Mouse (Mus musculus): ENCODE measurements at regions not wholly inside any gene's neighbourhood (a gene's known extent, or its start where the extent isn't known, plus 50 kb on each side); places are given as distances from the start of the nearest gene placed in this dataset.

GRCm38 (mm10) chr12:107082541-107082940 is 405.9 kb upstream of the 3110018I06Rik start:
- intact Hi-C loops (cut with DNase I), result no loop called here
- DNase-seq, result no peak

GRCm38 (mm10) chr12:107085058-107085905 is 403.1 kb upstream of the 3110018I06Rik start:
- intact Hi-C loops (cut with DNase I), result no loop called here
- no peak for DNase-seq

- no peak for DNase-seq
- intact Hi-C loops (cut with DNase I), result no loop called here
Measured at GRCm38 (mm10) chr12:107085906-107086655, 402.4 kb upstream of the 3110018I06Rik start.

GRCm38 (mm10) chr12:107092151-107092550 is 396.3 kb upstream of the 3110018I06Rik start:
- intact Hi-C loops (cut with DNase I), result no loop called here
- no peak for DNase-seq

GRCm38 (mm10) chr12:107093326-107093725 is 395.1 kb upstream of the 3110018I06Rik start:
- intact Hi-C loops (cut with DNase I), result no loop called here
- no peak for DNase-seq

- intact Hi-C loops (cut with DNase I), result no loop called here
- DNase-seq, result no peak
Measured at GRCm38 (mm10) chr12:107095409-107095808, 393.0 kb upstream of the 3110018I06Rik start.

GRCm38 (mm10) chr12:107104570-107104969 is 383.9 kb upstream of the 3110018I06Rik start:
- no peak for DNase-seq
- intact Hi-C loops (cut with DNase I), result no loop called here

GRCm38 (mm10) chr12:107105017-107105416 is 383.4 kb upstream of the 3110018I06Rik start:
- intact Hi-C loops (cut with DNase I), result no loop called here
- DNase-seq, result no peak

- intact Hi-C loops (cut with DNase I), result no loop called here
- no peak for DNase-seq
Measured at GRCm38 (mm10) chr12:107111908-107112770, 376.3 kb upstream of the 3110018I06Rik start.

- intact Hi-C loops (cut with DNase I), result no loop called here
- DNase-seq, result no peak
Measured at GRCm38 (mm10) chr12:107118364-107118763, 370.1 kb upstream of the 3110018I06Rik start.

- intact Hi-C loops (cut with DNase I), result no loop called here
- DNase-seq, result no peak
Measured at GRCm38 (mm10) chr12:107119076-107119475, 369.4 kb upstream of the 3110018I06Rik start.

GRCm38 (mm10) chr12:107120486-107121186 is 367.8 kb upstream of the 3110018I06Rik start:
- intact Hi-C loops (cut with DNase I), result no loop called here
- DNase-seq, result no peak

- DNase-seq, result no peak
- intact Hi-C loops (cut with DNase I), result no loop called here
Measured at GRCm38 (mm10) chr12:107121990-107122389, 366.4 kb upstream of the 3110018I06Rik start.

- DNase-seq, result no peak
- intact Hi-C loops (cut with DNase I), result no loop called here
Measured at GRCm38 (mm10) chr12:107123661-107124060, 364.8 kb upstream of the 3110018I06Rik start.

- DNase-seq, result no peak
- intact Hi-C loops (cut with DNase I), result no loop called here
Measured at GRCm38 (mm10) chr12:107124263-107124885, 364.1 kb upstream of the 3110018I06Rik start.

- DNase-seq, result no peak
- intact Hi-C loops (cut with DNase I), result no loop called here
Measured at GRCm38 (mm10) chr12:107125201-107125600, 363.2 kb upstream of the 3110018I06Rik start.

GRCm38 (mm10) chr12:107126056-107126455 is 362.4 kb upstream of the 3110018I06Rik start:
- intact Hi-C loops (cut with DNase I), result no loop called here

GRCm38 (mm10) chr12:107127591-107127990 is 360.8 kb upstream of the 3110018I06Rik start:
- DNase-seq, result no peak
- intact Hi-C loops (cut with DNase I), result no loop called here

More at GRCm38 (mm10) chr12:107126056-107126455, 362.4 kb upstream of the 3110018I06Rik start:
- no peak for DNase-seq

- no peak for DNase-seq
- intact Hi-C loops (cut with DNase I), result no loop called here
Measured at GRCm38 (mm10) chr12:107129232-107129631, 359.2 kb upstream of the 3110018I06Rik start.

GRCm38 (mm10) chr12:107131351-107131750 is 357.1 kb upstream of the 3110018I06Rik start:
- DNase-seq, result no peak
- intact Hi-C loops (cut with DNase I), result no loop called here
